Mouse (Mus musculus): ENCODE results near the gene Dnhd1. TPM values are rescaled to one million over a fixed set of nuclear protein-coding genes. Genes with fewer than 3 reads are reported as not detected.

The Dnhd1 gene
- polyA plus RNA-seq, 1 experiment from 2014 or later: 1.1 TPM

DNA sequence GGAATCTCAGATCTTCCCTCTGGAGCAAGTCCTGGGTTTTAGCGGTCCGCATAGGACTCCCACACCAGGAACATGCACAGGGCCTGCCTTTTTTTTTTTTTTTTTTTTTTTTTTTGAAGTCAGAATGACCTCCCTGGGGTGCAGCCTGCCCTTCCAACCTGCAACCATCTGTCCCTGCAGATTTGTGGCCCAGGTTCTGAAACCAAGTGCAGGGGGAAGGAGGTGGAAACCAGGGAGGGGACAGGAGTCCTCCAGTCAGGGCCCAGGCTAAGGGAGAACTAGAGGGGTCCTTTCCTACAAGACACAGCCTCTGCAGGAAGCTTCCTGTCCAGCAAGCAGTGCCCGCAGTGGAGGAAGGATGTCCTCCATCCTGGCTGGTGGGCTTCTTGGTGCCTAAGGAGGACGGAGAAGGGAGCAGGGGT is 18.1 kb upstream of the Dnhd1 start:
- 26% methylated on average over 4 of the region's 4 CpGs for WGBS
- Histone ChIP-seq H3K4me1 (peaks cover 20% of the 10 kb centered on the region), H3K4me3 (peak overlapping the region; percentile 76), H3K36me3 (peaks cover 25% of the 10 kb centered on the region), H3K9me3 (replicated peaks) (no peaks in the 10 kb centered on the region), H3K27ac (peak overlapping the region; percentile 88), H3K27me3 (ENCODE audit: low read depth, poor library complexity, severe bottlenecking) (peaks cover 6% of the 10 kb centered on the region)
- DNase-seq (ENCODE audit: low spot score): peak; percentile 51

DNA sequence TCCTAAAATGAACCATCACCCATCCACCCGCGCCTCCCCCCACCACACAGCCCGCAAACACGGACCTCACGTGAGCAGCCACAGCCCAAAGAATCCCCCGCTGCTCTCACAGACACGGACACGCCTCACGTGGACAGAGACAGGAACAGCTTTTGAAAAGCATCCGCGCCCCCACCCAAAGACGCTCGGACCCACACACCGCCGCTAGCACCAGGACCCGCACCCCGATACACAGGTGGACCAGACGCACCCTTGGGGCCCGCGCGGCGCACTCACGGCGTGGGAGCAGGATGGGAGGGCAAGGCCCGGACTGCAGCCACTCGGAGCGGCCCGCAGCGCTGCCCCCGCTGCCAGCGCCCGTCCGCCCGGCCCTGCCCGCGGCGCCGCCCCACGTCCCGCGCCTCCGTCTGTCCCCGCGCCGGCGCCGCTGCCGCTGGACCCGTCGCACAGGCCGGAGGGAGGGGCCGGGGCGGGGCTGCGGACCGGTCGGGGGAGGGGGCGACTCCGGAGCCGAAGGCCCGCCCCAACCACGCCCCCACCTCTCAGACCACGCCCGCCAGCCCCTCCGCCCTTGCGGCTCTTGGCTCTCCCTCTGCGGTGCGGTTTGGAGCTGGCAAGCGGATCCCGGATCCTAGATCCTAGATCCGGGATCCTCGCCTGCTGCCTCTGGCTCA is 17.4 kb upstream of the Dnhd1 start, which contains the start of gene Trim3:
Gene Trim3, minus strand, starts transcription at position 445 of the 674 bp plus-strand sequence.
- DNase-seq (ENCODE audit: low spot score): peak; percentile 94
- Histone ChIP-seq H3K27me3 (ENCODE audit: low read depth, poor library complexity, severe bottlenecking) (peaks cover 6% of the 10 kb centered on the region), H3K4me3 (peak within 1 kb of the TSS; percentile 76), H3K9me3 (replicated peaks) (no peaks in the 10 kb centered on the region), H3K36me3 (peaks cover 32% of the 10 kb centered on the region), H3K27ac (peak within 1 kb of the TSS; percentile 88), H3K4me1 (peaks cover 20% of the 10 kb centered on the region)
- under 1% methylated on average over 66 of the region's 71 CpGs for WGBS

DNA sequence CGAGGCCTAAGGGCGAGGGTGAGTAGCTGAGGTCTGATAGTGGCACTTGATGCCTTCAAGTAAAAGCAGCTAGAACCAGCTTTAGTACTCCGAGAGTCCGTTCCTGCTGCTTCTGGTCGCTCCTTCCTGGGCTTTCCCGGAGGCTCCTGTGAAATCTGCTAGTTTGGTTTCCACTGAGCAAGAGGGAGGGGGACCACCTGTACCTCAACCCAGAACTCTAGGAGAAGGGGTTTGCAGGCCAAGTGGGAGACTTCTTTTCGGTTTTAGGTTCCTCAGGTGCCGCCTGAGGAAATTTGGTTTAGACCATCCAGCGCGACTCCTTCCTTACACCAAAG is 16.9 kb upstream of the Dnhd1 start:
- 6% methylated on average over 10 of the region's 10 CpGs for WGBS
- peaks cover 20% of the 10 kb centered on the region for H3K4me1 ChIP-seq

DNA sequence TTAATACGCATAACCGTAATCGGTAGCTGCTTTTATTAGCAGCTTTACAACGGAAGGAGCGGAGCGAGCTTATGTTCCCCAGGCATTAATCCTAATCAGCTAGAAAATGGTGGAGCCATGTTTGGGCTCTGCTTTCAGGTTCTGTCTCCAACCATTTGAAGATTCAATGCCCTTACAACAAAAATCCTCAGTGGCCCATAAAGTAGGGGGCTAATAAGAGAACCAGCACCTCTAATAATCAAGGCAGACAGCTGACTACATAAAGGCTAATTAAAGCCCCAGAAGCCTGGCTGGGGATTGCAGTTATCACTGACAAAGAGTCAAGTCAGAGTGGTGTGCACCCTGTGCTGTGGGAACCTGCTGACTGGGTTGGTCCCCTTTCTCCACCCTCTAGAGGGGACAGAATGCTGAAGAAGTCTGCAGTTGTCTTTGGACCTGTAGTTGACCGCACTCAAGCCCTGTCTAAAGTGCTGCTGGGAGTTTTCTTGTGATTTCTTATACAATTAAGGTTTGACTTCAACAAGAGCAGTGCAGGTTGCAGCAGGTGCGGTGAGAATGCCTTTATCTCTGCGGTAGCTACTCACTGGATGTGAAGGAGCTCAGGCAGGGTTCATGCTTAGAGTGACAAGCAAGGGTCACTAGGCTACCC is 16.2 kb upstream of the Dnhd1 start:
- no peak overlapping the region for H3K27ac ChIP-seq
- no peak for DNase-seq (ENCODE audit: low spot score)
- H3K4me3 ChIP-seq: peak overlapping the region; percentile 76
- WGBS: 58% methylated on average over 9 of the region's 9 CpGs
- H3K27me3 ChIP-seq (ENCODE audit: low read depth, poor library complexity, severe bottlenecking): peaks cover 6% of the 10 kb centered on the region
- peaks cover 24% of the 10 kb centered on the region for H3K4me1 ChIP-seq
- H3K36me3 ChIP-seq: peaks cover 38% of the 10 kb centered on the region
- H3K9me3 ChIP-seq (replicated peaks): no peaks in the 10 kb centered on the region

More for the DNA sequence above, 16.9 kb upstream of the Dnhd1 start:
- H3K27me3 ChIP-seq (ENCODE audit: low read depth, poor library complexity, severe bottlenecking): peaks cover 6% of the 10 kb centered on the region
- H3K27ac ChIP-seq: peak overlapping the region; percentile 88
- DNase-seq (ENCODE audit: low spot score): no peak
- peaks cover 37% of the 10 kb centered on the region for H3K36me3 ChIP-seq
- no peaks in the 10 kb centered on the region for H3K9me3 ChIP-seq (replicated peaks)
- H3K4me3 ChIP-seq: peak overlapping the region; percentile 76

DNA sequence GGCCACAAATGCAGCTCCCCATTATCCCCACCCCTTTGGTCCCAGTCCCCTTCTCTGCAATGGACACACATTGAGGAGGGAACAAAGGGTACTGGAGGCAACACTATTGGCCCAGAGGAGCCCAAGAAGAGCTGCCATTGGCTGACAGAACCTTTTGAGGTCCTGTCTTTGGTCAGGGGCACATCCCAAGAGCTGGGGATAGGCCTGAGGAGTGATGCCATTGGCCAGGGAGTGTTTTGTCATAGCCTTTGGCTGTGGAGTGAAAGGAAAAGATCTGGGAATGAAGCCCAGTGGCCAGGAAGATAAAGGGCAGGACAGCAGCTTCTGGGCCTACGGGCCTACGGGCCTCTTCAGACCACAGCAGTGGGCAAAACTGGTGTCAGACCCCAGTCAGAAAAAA is 14.9 kb upstream of the Dnhd1 start:
- DNase-seq (ENCODE audit: low spot score): no peak
- Histone ChIP-seq H3K4me3 (no peak overlapping the region), H3K4me1 (peaks cover 30% of the 10 kb centered on the region), H3K27me3 (ENCODE audit: low read depth, poor library complexity, severe bottlenecking) (peaks cover 6% of the 10 kb centered on the region), H3K27ac (no peak overlapping the region), H3K36me3 (peaks cover 38% of the 10 kb centered on the region), H3K9me3 (replicated peaks) (no peaks in the 10 kb centered on the region)
- WGBS: 100% methylated on average over 2 of the region's 2 CpGs

DNA sequence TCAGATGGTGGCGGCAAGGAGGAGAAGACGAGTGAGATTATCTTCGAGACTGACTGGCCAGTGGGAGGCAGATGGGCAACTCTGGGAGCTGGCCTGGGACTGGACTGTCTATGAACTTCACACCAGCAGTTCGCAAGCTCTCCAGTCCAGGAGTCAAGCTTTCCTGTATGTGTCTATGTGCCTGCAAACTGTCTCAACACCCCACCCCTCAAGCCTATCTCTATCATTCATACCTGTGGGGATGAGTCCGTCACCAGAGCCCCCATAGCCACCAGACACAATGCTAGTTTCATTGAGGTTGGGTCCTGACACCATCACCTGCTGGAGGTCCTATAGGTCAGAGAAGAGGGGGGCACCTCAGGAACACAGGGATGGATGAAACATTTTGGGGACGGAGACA is 11.9 kb upstream of the Dnhd1 start:
- Histone ChIP-seq H3K4me1 (peaks cover 32% of the 10 kb centered on the region), H3K4me3 (peak overlapping the region; percentile 82; the same call in 1 of the 2 replicates), H3K36me3 (peaks cover 50% of the 10 kb centered on the region), H3K27me3 (ENCODE audit: low read depth, poor library complexity, severe bottlenecking) (peaks cover 6% of the 10 kb centered on the region), H3K9me3 (replicated peaks) (no peaks in the 10 kb centered on the region), H3K27ac (no peak overlapping the region)
- DNase-seq (ENCODE audit: low spot score): no peak
- 93% methylated on average over 6 of the region's 6 CpGs for WGBS

DNA sequence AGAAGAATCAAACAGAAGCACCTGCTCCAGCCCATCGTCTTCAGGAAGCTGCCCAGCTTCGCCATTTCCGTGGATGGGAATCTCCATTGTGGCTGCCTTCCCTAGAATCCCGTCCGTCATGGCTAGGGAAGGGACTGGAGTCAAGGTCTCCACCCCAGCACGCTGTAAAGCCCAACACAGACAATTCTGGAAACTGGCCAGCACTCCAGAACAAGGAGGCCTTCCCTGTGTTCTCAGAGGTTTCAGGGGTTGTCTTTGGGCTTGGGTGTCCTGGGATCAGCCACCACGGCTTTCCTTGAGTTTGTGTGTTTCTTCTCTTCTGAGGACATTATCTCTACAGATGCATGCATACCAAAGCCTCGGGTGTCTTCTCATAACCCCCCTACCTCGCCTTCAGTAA is 11.3 kb upstream of the Dnhd1 start:
- Histone ChIP-seq H3K27ac (no peak overlapping the region; the same call in 1 of the 2 replicates), H3K4me1 (peaks cover 27% of the 10 kb centered on the region), H3K4me3 (peak overlapping the region; percentile 82), H3K9me3 (replicated peaks) (no peaks in the 10 kb centered on the region), H3K36me3 (peaks cover 55% of the 10 kb centered on the region), H3K27me3 (ENCODE audit: low read depth, poor library complexity, severe bottlenecking) (peaks cover 5% of the 10 kb centered on the region)
- DNase-seq (ENCODE audit: low spot score): no peak
- WGBS: 82% methylated on average over 9 of the region's 9 CpGs

DNA sequence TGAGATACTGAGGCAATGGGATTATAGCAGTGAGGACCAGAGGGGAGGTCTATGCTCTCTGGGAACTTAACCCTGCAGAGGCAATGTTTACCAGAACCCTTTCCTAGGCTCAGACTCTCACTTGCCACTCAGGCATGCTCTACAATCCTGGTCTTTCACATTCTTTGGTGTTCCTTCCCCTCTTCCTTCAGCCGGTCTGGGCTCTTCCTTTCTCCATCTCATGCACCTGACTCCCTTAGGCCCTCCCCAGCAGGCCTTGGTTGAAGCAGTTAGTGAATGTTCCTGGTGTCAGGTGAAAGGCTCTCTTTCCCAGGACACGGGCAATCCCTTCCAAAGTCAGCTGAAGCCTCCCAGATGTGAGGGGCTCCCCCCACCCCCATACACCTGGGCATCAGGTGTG is 10.9 kb upstream of the Dnhd1 start, which contains the start of gene Timm10b:
Gene Timm10b, plus strand, starts transcription at position 301 of the 400 bp plus-strand sequence.
- no peak for DNase-seq (ENCODE audit: low spot score)
- Histone ChIP-seq H3K4me3 (peak within 1 kb of the TSS; percentile 82), H3K27ac (peak within 1 kb of the TSS; percentile 87), H3K9me3 (replicated peaks) (no peaks in the 10 kb centered on the region), H3K27me3 (ENCODE audit: low read depth, poor library complexity, severe bottlenecking) (peaks cover under 1% of the 10 kb centered on the region; the same call in 1 of the 2 replicates), H3K36me3 (peaks cover 57% of the 10 kb centered on the region), H3K4me1 (peaks cover 23% of the 10 kb centered on the region)
- WGBS: 7% methylated on average over 2 of the region's 2 CpGs

DNA sequence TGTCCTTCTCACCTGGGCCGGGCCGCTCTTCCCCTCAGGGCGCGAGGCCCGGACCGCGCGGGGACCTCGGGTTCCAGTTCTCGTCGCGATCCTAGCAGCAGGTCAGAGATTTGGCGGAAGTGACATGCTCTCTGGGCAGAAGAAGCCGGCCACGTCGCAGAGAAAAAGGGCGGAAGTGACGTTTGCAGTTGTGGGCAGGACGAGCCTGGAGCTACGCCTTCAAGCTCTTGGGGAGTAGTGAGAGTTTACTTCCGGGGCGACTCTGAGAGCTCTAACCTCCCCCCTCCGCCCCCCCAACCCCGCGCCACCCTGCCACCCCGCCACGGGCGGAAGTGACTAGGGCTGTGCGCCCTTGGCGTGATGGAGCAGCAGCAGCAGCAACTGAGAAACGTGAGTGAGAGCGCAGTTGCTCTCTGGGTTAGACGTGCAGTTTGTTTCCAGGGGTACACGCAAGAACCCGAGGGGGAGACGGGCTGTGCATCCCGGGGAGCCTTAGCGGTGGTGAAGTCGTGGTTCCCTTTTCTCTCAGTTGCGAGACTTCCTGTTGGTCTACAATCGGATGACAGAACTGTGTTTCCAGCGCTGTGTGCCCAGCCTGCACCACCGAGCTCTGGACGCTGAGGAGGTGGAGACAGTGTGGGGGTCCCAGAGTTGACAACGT is 10.3 kb upstream of the Dnhd1 start, which contains the start of the genes Arfip2 and Gm45799:
Gene Arfip2, minus strand, starts transcription at position 184 of the 661 bp plus-strand sequence.
Gene Gm45799, plus strand, starts transcription at position 320 of the 661 bp plus-strand sequence.
- peak; percentile 95 for DNase-seq (ENCODE audit: low spot score)
- H3K4me1 ChIP-seq: peaks cover 23% of the 10 kb centered on the region
- H3K27me3 ChIP-seq (ENCODE audit: low read depth, poor library complexity, severe bottlenecking): no peaks in the 10 kb centered on the region; the same call in 1 of the 2 replicates
- H3K9me3 ChIP-seq (replicated peaks): no peaks in the 10 kb centered on the region
- peaks cover 54% of the 10 kb centered on the region for H3K36me3 ChIP-seq
- peak within 1 kb of the TSS; percentile 82 for H3K4me3 ChIP-seq
- H3K27ac ChIP-seq: peak within 1 kb of the TSS; percentile 87
- WGBS: under 1% methylated on average over 45 of the region's 45 CpGs

DNA sequence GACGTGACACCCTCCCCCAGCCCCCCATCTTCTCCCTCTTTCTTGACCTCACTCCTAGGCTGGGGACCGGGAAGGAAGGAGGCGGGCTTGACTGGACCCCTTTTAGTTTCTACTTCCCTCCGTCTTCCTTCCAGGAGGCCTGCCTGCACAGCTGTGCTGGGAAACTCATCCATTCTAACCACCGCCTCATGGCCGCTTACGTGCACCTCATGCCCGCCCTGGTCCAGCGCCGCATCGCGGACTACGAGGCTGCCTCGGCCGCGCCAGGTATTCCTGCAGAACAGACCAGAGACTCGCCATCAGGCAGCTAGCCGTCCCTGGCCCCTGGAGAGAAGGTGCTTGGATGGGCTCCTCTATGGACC is 9.8 kb upstream of the Dnhd1 start:
- WGBS: 1% methylated on average over 18 of the region's 18 CpGs
- Histone ChIP-seq H3K4me3 (peak overlapping the region; percentile 82), H3K36me3 (peaks cover 49% of the 10 kb centered on the region), H3K27me3 (ENCODE audit: low read depth, poor library complexity, severe bottlenecking) (no peaks in the 10 kb centered on the region), H3K27ac (peak overlapping the region; percentile 87), H3K9me3 (replicated peaks) (no peaks in the 10 kb centered on the region), H3K4me1 (peaks cover 23% of the 10 kb centered on the region)
- DNase-seq (ENCODE audit: low spot score): no peak

DNA sequence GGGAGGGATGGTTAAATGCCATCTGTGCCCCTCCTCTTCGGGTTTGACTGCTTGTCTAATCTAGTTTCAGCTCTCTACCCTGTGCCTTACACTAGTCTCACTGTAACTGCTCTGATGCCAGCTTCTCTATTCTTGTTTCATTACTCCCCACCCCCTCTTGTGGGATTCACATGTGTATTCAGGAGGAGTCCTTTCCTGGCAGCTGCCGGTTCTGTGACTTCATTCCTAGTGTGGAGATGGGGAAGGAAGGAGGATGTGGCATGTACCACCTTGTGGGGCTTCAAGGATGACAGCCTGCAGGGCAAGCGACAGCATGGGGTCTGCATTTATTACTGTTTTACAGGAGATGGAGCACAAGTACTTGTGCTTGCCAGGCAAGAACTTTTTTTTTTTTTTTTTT is 8.7 kb upstream of the Dnhd1 start:
- Histone ChIP-seq H3K4me3 (peak overlapping the region; percentile 82; the same call in 1 of the 2 replicates), H3K27ac (no peak overlapping the region), H3K27me3 (ENCODE audit: low read depth, poor library complexity, severe bottlenecking) (no peaks in the 10 kb centered on the region), H3K36me3 (peaks cover 43% of the 10 kb centered on the region), H3K9me3 (replicated peaks) (no peaks in the 10 kb centered on the region), H3K4me1 (peaks cover 23% of the 10 kb centered on the region)
- WGBS: 81% methylated on average over 3 of the region's 3 CpGs
- DNase-seq (ENCODE audit: low spot score): no peak

DNA sequence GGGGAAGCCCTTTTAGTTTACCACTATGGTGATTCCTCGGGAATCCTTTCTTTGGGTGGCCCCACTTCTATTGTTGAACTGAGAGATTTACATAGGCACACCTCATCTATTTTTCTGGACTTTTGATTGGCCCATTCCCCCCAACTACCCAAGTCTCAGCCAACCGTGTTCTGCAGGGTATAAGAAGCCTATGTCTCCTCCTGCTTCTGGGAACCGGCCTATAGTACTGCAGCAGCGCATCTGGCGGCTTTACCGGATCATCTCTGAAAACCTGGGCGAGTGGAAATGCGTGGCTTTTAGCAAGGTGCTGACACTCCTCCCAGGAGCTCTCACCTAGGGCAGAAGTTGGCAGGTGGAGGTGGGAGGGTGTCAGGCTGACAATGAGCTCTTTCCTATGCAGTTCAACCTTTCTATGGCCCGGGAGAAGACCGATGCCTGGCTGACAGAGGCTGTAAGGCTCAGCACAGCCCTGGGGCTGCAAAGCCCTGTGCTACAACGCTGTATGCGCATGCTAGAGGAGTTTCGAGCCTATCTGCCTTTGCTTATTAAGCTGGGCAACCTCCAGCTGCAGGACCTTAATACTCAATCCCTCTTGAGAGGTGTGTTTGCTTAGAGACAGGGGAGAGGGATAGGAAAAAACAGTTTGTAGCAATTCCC is 35.0 kb downstream of the Dnhd1 start:
- Histone ChIP-seq H3K36me3 (no peaks in the 10 kb centered on the region), H3K4me3 (peak overlapping the region; percentile 25), H3K4me1 (peaks cover 4% of the 10 kb centered on the region; the same call in 1 of the 2 replicates), H3K27me3 (ENCODE audit: low read depth, poor library complexity, severe bottlenecking) (peaks cover 4% of the 10 kb centered on the region; the same call in 1 of the 2 replicates), H3K9me3 (replicated peaks) (no peaks in the 10 kb centered on the region), H3K27ac (no peak overlapping the region)
- WGBS: 14% methylated on average over 13 of the region's 13 CpGs
- DNase-seq (ENCODE audit: low spot score): no peak

Data from limb, embryonic 10.5 days (tissue).